10 mouse cellular contexts compared by ENCODE assay signal in genomic region chr4:124562721-124563120, GRCm38 (mm10). TPM values are rescaled to one million over a fixed set of nuclear protein-coding genes. Genes with fewer than 3 reads are reported as not detected.
DNase-seq lines count a peak whose midpoint lies in the region; ATAC-seq lines count a peak whose summit lies in the region.
"Had no signal": no experiment of that assay in that cellular context is flagged by ENCODE, and none has a peak within 500 bp of the region (broad histone marks: within the 10 kb centered on the region; RNA-seq: fewer than 3 reads in every experiment).

No protein-coding gene starts in this region.

- H3K4me1 ChIP-seq in embryonic facial prominence, embryonic 11.5 days (ENCODE audit: control insufficient read depth, insufficient read depth, low read length) = no peaks in the 10 kb centered on the region
- H3K4me1 ChIP-seq in midbrain, embryonic 16.5 days (ENCODE audit: control insufficient read depth, insufficient read depth, low read length) = no peaks in the 10 kb centered on the region

- no peaks in the 10 kb centered on the region for H3K27me3 ChIP-seq in embryonic facial prominence, embryonic 11.5 days (ENCODE audit: control insufficient read depth, insufficient read depth, low read length)
- H3K27me3 ChIP-seq in midbrain, embryonic 16.5 days (ENCODE audit: control insufficient read depth, insufficient read depth, low read depth, low read length) = no peaks in the 10 kb centered on the region

- no peak overlapping the region for H3K4me2 ChIP-seq in embryonic facial prominence, embryonic 11.5 days (ENCODE audit: low read depth, low read length)
- H3K4me2 ChIP-seq in midbrain, embryonic 16.5 days (ENCODE audit: low read length) = no peak overlapping the region

- peak; percentile 27 for DNase-seq in embryo, embryonic 10 days (ENCODE audit: low spot score)
- no peak for DNase-seq in embryo, embryonic 9.5 days (ENCODE audit: extremely low spot score)
- peak; percentile 35 to 59 for DNase-seq in layer of hippocampus, postnatal 14 days (ENCODE audit: low spot score in 2 of 2)
- DNase-seq in layer of hippocampus, postnatal 36 days = no peak
- peak; percentile 59 for DNase-seq in embryonic facial prominence, embryonic 11.5 days (ENCODE audit: low spot score)
- DNase-seq in gastrocnemius, postnatal 25 days = no peak
- DNase-seq: lung, adult 2 months had no signal

- H3K4me3 ChIP-seq in embryonic facial prominence, embryonic 11.5 days (ENCODE audit: low read depth, low read length) = no peak overlapping the region
- no peak overlapping the region for H3K4me3 ChIP-seq in midbrain, embryonic 16.5 days (ENCODE audit: low read depth, low read length)

- H3K36me3 ChIP-seq in embryonic facial prominence, embryonic 11.5 days (replicated peaks; ENCODE audit: control insufficient read depth, insufficient read depth, low read depth, low read length) = no peaks in the 10 kb centered on the region
- H3K36me3 ChIP-seq in midbrain, embryonic 16.5 days (ENCODE audit: control insufficient read depth, insufficient read depth, low read length) = no peaks in the 10 kb centered on the region

- 46% methylated on average over 7 of the region's 7 CpGs for WGBS in embryonic facial prominence, embryonic 11.5 days
- 45% methylated on average over 7 of the region's 7 CpGs for WGBS in midbrain, embryonic 16.5 days

- no peak for ATAC-seq in embryonic facial prominence, embryonic 11.5 days (replicated peaks; ENCODE audit: insufficient number of reproducible peaks, low FRiP score, low TSS enrichment, low read depth)
- 0 out of 2 replicates have a peak, but pooled peaks have one; percentile 36 for ATAC-seq in midbrain, embryonic 16.5 days
- no peak for ATAC-seq in megakaryocyte progenitor cell, adult 5-6 weeks (replicated peaks; ENCODE audit: poor library complexity)

- no peak overlapping the region for H3K9ac ChIP-seq in embryonic facial prominence, embryonic 11.5 days (replicated peaks; ENCODE audit: low read length)
- no peak overlapping the region for H3K9ac ChIP-seq in midbrain, embryonic 16.5 days (ENCODE audit: low read depth, low read length)

- H3K27ac ChIP-seq in embryonic facial prominence, embryonic 11.5 days (replicated peaks; ENCODE audit: low read depth, low read length) = no peak overlapping the region
- H3K27ac ChIP-seq in midbrain, embryonic 16.5 days (ENCODE audit: low read length) = no peak overlapping the region

- H3K9me3 ChIP-seq in embryonic facial prominence, embryonic 11.5 days (replicated peaks; ENCODE audit: control insufficient read depth, low read length) = no peaks in the 10 kb centered on the region
- H3K9me3 ChIP-seq in midbrain, embryonic 16.5 days (replicated peaks; ENCODE audit: control insufficient read depth, low read length, poor library complexity, severe bottlenecking) = no peaks in the 10 kb centered on the region

RNA-seq across cellular contexts. Expression of gene 3100002H09Rik, which starts 47.9 kb away (rescaled TPM):
- under 1 TPM; 0.45 to 0.92 TPM for total RNA-seq in layer of hippocampus, postnatal 14 days (2021)
- total RNA-seq in layer of hippocampus, postnatal 36 days (2021) = 1 to 10 TPM; 1.1 to 1.4 TPM
- not detected in 2 replicates for polyA plus RNA-seq in embryonic facial prominence, embryonic 11.5 days (2014; fragmentation: Nextera tagmentation; extraction: Ambion mirVana)
- polyA plus RNA-seq in midbrain, embryonic 16.5 days (2015; fragmentation: Nextera tagmentation; extraction: Ambion mirVana) = 1.1 and 1.5 TPM in 2 replicates
- not detected in 2 replicates for total RNA-seq in megakaryocyte progenitor cell, adult 5-6 weeks (2015)
- total RNA-seq in megakaryocyte progenitor cell, adult 5-6 weeks (2017) = not detected in 2 replicates
- total RNA-seq in gastrocnemius, postnatal 25 days (2021) = not detected
- total RNA-seq: heart, adult 8-10 months had no signal
- polyA plus RNA-seq: lung, adult 2 months had no signal

Comparison
In these comparisons a context has a peak if more than half of its experiments do, and no peak if none do; other contexts are left out.
1. DNase-seq: peak in embryo, embryonic 10 days (single experiment), layer of hippocampus, postnatal 14 days (2 of 2) and embryonic facial prominence, embryonic 11.5 days (single experiment); none in embryo, embryonic 9.5 days (single experiment), layer of hippocampus, postnatal 36 days (0 of 2) and gastrocnemius, postnatal 25 days (single experiment).